Mouse (Mus musculus): ENCODE data around the gene Lypla2.

- TF ChIP-seq GABPA (IDR thresholded peaks at IDR 0.05; ENCODE audit: insufficient replicate concordance, low read depth, low read length) (no peak), USF2 (conservative IDR thresholded peaks at IDR 0.05; ENCODE audit: low read depth, low read length) (no peak), CHD2 (IDR thresholded peaks at IDR 0.05; ENCODE audit: low read length) (no peak), ZC3H11A (IDR thresholded peaks at IDR 0.05; ENCODE audit: low read depth, low read length) (no peak), TBP (conservative IDR thresholded peaks at IDR 0.05; ENCODE audit: low read depth, low read length) (no peak), TCF12 (IDR thresholded peaks at IDR 0.05; ENCODE audit: low read depth, low read length) (no peak), PAX5 (IDR thresholded peaks at IDR 0.05; ENCODE audit: low read length) (no peak), POLR2AphosphoS2 (IDR thresholded peaks at IDR 0.05; ENCODE audit: low read depth, low read length) (no peak), JUN (IDR thresholded peaks at IDR 0.05; ENCODE audit: insufficient read depth, low read depth, low read length) (no peak), MAFK (IDR thresholded peaks at IDR 0.05; ENCODE audit: insufficient replicate concordance, low read length) (no peak)
These were observed 46.1 kb downstream of the Lypla2 start for GRCm38 (mm10) chr4:135926195-135926808.
